Mouse (Mus musculus) liver, adult 2 months (tissue): ENCODE data around the gene Cfap54.

ENCODE experiments used
- CTCF ChIP-seq: fragments of 200-500 bp; IDR thresholded peaks from 2 replicates; pipeline ENCODE4 v1.5.1; 2011; ENCODE audit warnings: low read depth, low read length, control low read depth
- POLR2A ChIP-seq: fragments of 200-500 bp; IDR thresholded peaks from 2 replicates; pipeline ENCODE4 v1.6.1; 2011; ENCODE audit warnings: low read length, control low read depth; ENCODE audit not compliant: insufficient read depth; ENCODE audit errors: extremely low read depth

GRCm38 (mm10) chr10:92950044-92950443 is 131.4 kb downstream of the Cfap54 start:
- TF ChIP-seq POLR2A, result no peak
- no peak for TF ChIP-seq CTCF
